Mouse (Mus musculus): ENCODE results near the gene Elfn2. TPM values are rescaled to one million over a fixed set of nuclear protein-coding genes. Genes with fewer than 3 reads are reported as not detected.

Gene Elfn2
- total RNA-seq, 2 experiments from 2014 or later, result 0.02 to 0.05 TPM

GRCm38 (mm10) chr15:78681781-78682180 is 36.8 kb downstream of the Elfn2 start:
- no peak for DNase-seq (ENCODE audit: low spot score)

DNA sequence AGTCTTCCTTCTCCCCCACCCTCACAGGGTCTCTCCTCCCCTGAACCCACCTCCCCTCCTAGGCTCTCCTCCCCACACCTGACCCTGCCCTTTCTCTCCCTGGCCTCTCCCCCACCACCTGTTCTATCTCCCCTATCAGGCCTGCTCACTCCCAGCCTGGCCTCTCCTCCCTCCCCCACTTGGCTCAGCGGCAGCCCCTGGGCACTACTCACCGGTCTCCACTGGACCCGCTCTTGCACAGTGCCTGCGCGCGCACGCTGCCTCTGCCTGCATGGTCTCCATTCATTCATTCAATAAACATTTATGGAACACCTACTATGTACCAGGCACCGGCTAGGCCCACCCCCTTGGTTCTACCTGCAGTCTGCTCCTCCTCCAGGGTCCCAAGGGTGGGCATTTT is 37.3 kb downstream of the Elfn2 start:
- no peak for DNase-seq (ENCODE audit: low spot score)

- no peak for DNase-seq (ENCODE audit: low spot score)
Measured at GRCm38 (mm10) chr15:78680291-78680690, 38.3 kb downstream of the Elfn2 start.

GRCm38 (mm10) chr15:78677708-78678107 is 40.9 kb downstream of the Elfn2 start:
- no peak for DNase-seq (ENCODE audit: low spot score)

DNA sequence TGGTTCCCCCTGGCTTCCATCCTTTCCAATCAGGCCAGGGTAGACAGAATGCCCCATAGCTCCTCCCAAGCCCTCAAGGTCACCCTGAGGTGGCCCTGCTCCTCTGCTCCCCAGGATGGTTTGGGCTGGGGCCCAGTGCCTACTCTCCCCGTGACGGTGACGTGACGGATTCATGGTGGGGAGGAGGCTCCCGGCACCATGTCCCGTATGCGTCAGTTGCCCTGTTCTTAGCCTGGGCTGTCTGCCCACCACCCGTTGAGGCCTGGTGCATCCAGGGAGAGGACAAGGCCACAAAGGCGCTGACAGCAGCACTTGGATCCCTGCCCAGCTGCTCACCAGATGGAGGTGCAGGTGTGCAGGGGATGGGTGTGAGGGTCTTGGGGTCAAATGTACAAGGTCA is 41.6 kb downstream of the Elfn2 start:
- no peak for DNase-seq (ENCODE audit: low spot score)

GRCm38 (mm10) chr15:78674912-78675412 is 43.6 kb downstream of the Elfn2 start:
- no peak for DNase-seq (ENCODE audit: low spot score)

DNA sequence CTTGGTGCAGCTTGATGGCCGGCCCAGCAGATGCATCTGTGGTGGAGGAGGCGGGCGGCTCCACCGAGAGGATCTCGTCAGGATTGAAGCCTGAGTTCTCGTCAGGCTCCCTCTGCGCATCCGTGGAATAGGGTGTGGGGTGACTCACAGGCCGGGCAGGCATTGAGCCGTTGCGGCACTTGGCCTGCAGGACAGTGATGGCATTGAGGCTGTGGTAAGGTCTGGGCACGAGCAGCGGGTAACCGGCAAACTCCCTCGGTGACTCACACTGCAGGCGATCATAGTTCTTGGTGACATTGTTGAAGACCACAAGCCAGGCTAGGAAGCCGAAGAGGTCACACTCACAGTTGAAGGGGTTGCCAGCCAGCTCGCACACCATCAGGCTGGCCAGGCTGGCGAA is 45.1 kb downstream of the Elfn2 start:
- no peak for DNase-seq (ENCODE audit: low spot score)

DNA sequence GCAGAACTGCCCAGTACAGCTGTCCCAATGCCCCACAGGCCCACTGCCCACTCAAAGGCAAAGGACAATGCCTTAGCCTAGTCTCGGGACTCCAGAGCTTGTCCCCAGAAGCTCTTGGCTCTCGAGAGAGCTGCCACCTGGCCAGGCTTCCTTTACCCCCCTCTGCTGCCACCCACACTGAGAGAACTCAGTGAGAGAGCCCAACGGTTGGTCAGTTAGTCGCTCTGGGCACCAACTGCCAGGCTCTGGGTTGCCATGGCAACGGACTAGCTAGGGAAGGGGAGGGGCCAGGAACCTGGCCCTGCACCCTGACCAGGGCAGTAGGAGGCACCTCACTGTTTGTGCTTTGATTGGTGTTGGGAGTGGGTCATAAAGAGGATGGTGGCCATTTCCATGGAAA is 48.2 kb downstream of the Elfn2 start:
- DNase-seq (ENCODE audit: low spot score), result no peak

- no peak for DNase-seq (ENCODE audit: low spot score)
Measured at GRCm38 (mm10) chr15:78669221-78669871, 49.2 kb downstream of the Elfn2 start.

DNA sequence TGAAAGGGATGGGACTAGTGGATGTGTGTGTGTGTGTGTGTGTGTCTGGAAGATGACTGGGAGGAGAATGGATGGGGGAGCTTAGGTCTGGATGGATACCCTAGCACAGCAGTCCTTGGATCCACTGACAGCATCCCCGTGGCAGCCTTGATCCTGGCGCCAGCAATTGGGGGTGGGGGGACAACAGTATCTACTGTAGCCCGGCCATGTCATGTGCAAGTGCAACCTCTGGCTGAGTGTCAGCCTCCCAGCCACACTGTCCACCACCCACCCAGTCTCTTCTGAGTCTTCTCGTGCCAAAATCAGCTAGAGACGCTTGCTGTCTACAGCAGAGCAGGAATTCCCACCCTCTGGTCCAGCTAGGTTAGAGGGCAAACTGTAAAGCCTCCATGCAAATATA is 54.3 kb downstream of the Elfn2 start:
- no peak for DNase-seq (ENCODE audit: low spot score)

GRCm38 (mm10) chr15:78651169-78651568 is 67.4 kb downstream of the Elfn2 start:
- DNase-seq (ENCODE audit: low spot score), result no peak

DNA sequence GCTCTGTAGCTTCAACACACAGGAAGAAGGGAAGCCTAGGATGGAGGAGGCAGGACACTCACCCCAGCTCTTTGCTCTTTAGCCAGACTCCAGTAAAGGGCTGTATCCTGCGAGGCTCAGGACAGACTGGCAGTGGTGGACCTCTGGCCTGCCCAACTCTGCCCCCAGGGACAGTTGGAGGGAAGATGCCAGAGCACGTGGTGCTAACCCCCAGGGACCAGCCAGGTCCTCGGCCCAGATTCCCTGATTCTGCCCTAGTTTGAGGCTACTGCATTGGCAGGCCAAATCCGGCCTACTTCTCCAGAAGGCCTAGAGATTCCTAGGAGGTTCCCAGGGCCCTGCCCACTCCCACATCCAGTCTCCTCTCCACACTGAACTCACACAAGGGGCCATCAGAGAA is 70.8 kb downstream of the Elfn2 start:
- peak; percentile 16 for DNase-seq (ENCODE audit: low spot score)

GRCm38 (mm10) chr15:78644606-78645005 is 74.0 kb downstream of the Elfn2 start:
- no peak for DNase-seq (ENCODE audit: low spot score)

DNA sequence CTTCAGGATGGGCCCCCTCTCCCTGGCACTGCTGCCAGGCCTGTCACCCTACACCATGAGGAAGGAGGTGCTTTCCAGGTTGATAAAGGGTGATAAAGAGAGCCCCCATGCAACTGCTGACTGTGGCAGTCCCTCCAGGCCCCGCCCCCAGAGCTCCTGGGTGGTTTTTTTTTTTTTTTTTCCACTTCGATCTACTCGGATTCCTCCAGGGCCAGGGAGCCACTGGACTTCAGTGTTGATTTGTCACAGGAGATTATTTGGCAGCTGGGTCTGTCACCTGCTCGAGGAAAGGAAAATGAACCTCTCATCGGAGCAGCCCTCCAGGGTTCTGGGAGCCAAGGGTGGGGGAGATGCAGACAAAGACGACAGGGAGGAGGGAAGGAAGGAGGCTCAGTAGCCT is 74.9 kb downstream of the Elfn2 start:
- no peak for DNase-seq (ENCODE audit: low spot score)

DNA sequence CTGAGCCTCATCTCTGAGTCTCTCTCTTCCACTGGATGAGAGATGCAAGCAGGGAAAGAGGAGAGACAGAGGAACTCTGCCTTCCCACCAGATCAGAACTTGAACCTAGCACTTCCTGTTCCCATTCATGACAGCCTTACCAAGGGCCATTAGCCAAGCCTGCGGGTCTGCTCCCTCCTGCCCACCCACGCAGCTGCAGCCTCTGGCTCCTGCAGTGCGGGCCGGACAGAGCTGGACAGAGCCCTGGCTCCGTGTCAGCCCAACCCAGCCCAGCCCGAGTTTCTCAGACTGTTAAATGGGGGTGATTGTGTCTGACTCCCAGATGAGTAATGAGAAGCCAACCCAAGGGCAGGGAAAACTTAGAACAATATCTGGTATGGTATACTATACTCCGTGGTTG is 83.3 kb downstream of the Elfn2 start:
- peak; percentile 44 for DNase-seq (ENCODE audit: low spot score)

GRCm38 (mm10) chr15:78634095-78634737 is 84.4 kb downstream of the Elfn2 start:
- no peak for DNase-seq (ENCODE audit: low spot score)

GRCm38 (mm10) chr15:78633413-78633812 is 85.2 kb downstream of the Elfn2 start:
- no peak for DNase-seq (ENCODE audit: low spot score)

- DNase-seq (ENCODE audit: low spot score), result no peak
Measured at GRCm38 (mm10) chr15:78632387-78632786, 86.2 kb downstream of the Elfn2 start.

DNA sequence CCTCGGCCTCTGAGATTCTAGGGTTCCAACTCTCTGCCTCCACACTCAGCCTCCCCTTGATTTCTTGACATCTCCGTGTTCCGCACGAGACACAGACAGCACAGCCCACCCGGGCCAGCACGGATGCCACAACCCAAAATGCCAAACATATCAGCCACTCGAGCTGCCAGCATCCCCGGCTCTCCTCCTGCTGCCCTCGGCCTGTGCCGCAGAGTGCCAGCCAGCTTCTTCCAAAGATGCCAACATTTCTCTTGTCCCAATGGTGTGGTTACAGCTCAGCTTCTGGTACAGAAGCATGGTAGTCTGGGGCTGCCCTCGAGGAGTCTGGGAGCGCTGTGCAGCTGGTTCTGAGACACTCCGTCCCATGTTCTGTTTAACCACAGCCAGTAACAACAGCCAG is 92.3 kb downstream of the Elfn2 start:
- no peak for DNase-seq (ENCODE audit: low spot score)

GRCm38 (mm10) chr15:78624961-78625360 is 93.6 kb downstream of the Elfn2 start:
- DNase-seq (ENCODE audit: low spot score), result no peak

GRCm38 (mm10) chr15:78624431-78624950 is 94.1 kb downstream of the Elfn2 start:
- DNase-seq (ENCODE audit: low spot score), result peak; percentile 84

- peak; percentile 70 for DNase-seq (ENCODE audit: low spot score)
Measured at GRCm38 (mm10) chr15:78623426-78623825, 95.1 kb downstream of the Elfn2 start.
